9 mouse cellular contexts compared by ENCODE assay signal in the genomic region with DNA sequence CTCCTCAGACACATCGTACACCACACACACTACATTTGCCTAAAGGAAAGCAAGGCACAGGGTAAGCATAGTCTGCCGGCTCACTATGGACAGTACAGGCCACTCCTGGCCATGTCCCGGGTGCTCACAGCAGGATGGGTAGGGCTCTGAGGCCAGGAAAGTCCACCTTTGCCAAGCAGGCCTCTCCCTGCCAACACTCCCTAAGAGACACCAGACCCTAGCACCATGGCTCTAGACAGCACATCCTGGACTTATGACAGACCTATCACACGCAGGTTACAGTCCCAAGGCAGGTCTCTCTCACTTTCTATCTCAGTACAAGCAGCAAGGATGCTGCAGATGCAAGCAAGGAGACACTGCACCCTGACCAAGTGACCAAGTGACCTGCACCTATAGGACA. TPM values are rescaled to one million over a fixed set of nuclear protein-coding genes. Genes with fewer than 3 reads are reported as not detected.
DNase-seq lines count a peak whose midpoint lies in the region; ATAC-seq and TF ChIP-seq lines count a peak whose summit lies in the region.
"Had no signal": no experiment of that assay in that cellular context is flagged by ENCODE, and none has a peak within 500 bp of the region (broad histone marks: within the 10 kb centered on the region; RNA-seq: fewer than 3 reads in every experiment).

No protein-coding gene starts in this region.

- H3K79me2 ChIP-seq in heart, adult 2 months (replicated peaks; ENCODE audit: control insufficient read depth, insufficient read depth, low read length), result no peaks in the 10 kb centered on the region
- H3K79me2 ChIP-seq in CH12.LX (replicated peaks; ENCODE audit: control insufficient read depth, extremely low read depth, insufficient read depth, poor library complexity, severe bottlenecking), result peaks cover 14% of the 10 kb centered on the region

- TF ChIP-seq RAD21 in CH12.LX (IDR thresholded peaks at IDR 0.05; ENCODE audit: low read depth, low read length), result no peak

- no peaks in the 10 kb centered on the region for H3K27me3 ChIP-seq in heart, adult 2 months (ENCODE audit: control insufficient read depth, insufficient read depth, low read length)
- no peaks in the 10 kb centered on the region for H3K27me3 ChIP-seq in CH12.LX (replicated peaks)
- H3K27me3 ChIP-seq in forebrain, embryonic 15.5 days, result no peaks in the 10 kb centered on the region
- H3K27me3 ChIP-seq in liver, embryonic 14.5 days (ENCODE audit: control insufficient read depth, insufficient read depth, low read length), result no peaks in the 10 kb centered on the region

- peak overlapping the region; percentile 71; the same call in 1 of the 2 replicates for H3K4me2 ChIP-seq in CH12.LX (ENCODE audit: insufficient read depth, low read depth, poor library complexity, severe bottlenecking)
- H3K4me2 ChIP-seq in forebrain, embryonic 15.5 days (replicated peaks), result peak overlapping the region; percentile 93
- peak overlapping the region; percentile 85 for H3K4me2 ChIP-seq in liver, embryonic 14.5 days (ENCODE audit: low read depth)

- intact Hi-C loops in heart, adult 2 months (cut with DNase I), result no loop called here
- intact Hi-C loops in heart, postnatal 10 days (cut with DNase I), result no loop called here

- H3K9me3 ChIP-seq in CH12.LX (replicated peaks; ENCODE audit: low read length), result no peaks in the 10 kb centered on the region
- no peaks in the 10 kb centered on the region for H3K9me3 ChIP-seq in forebrain, embryonic 15.5 days
- no peaks in the 10 kb centered on the region for H3K9me3 ChIP-seq in liver, embryonic 14.5 days (ENCODE audit: control insufficient read depth, low read length)

- 76% methylated on average over 4 of the region's 4 CpGs for WGBS in heart, adult 2 months
- WGBS in forebrain, embryonic 15.5 days, result 96% methylated on average over 4 of the region's 4 CpGs
- WGBS in liver, embryonic 14.5 days (ENCODE audit: insufficient replicate concordance), result 86% methylated on average over 4 of the region's 4 CpGs

- in situ Hi-C loops in CH12.LX (cut with MboI; ENCODE audit: low pct_ligation_motif_present, low pct_unique_long_range_greater_than_20kb, low sequenced_read_pairs), result no loop called here

- no peak for TF ChIP-seq CTCF in heart, adult 2 months (IDR thresholded peaks at IDR 0.05)
- TF ChIP-seq CTCF in CH12.LX (conservative IDR thresholded peaks at IDR 0.05 in 1 of 2, IDR thresholded peaks at IDR 0.05 in 1 of 2; ENCODE audit: low read depth in 2 of 2, low read length in 2 of 2), result no peak
- TF ChIP-seq CTCF in liver, embryonic 14.5 days (IDR thresholded peaks at IDR 0.05; ENCODE audit: low read depth), result no peak

- H3K4me1 ChIP-seq in heart, adult 2 months (ENCODE audit: control insufficient read depth, insufficient read depth, low read length), result peaks cover 8% of the 10 kb centered on the region
- peaks cover 12 to 15% of the 10 kb centered on the region in 2 experiments for H3K4me1 ChIP-seq in CH12.LX (ENCODE audit: control insufficient read depth in 1 of 2, insufficient read depth in 2 of 2)
- H3K4me1 ChIP-seq in forebrain, embryonic 15.5 days, result peaks cover 22% of the 10 kb centered on the region
- peaks cover 13 to 15% of the 10 kb centered on the region in 2 experiments for H3K4me1 ChIP-seq in liver, embryonic 14.5 days (replicated peaks; ENCODE audit: control insufficient read depth in 2 of 2, insufficient read depth in 2 of 2, low read length in 1 of 2)

- no peak overlapping the region; the same call in 1 of the 2 replicates for H3K9ac ChIP-seq in heart, adult 2 months (ENCODE audit: low read depth, low read length)
- peak overlapping the region; percentile 83 for H3K9ac ChIP-seq in CH12.LX (ENCODE audit: insufficient read depth, low read depth)
- H3K9ac ChIP-seq in forebrain, embryonic 15.5 days (replicated peaks), result peak overlapping the region; percentile 78
- H3K9ac ChIP-seq in liver, embryonic 14.5 days (replicated peaks), result peak overlapping the region; percentile 74

- DNase-seq in heart, adult 2 months, result no peak
- no peak for DNase-seq in heart, postnatal 10 days
- DNase-seq in CH12.LX (ENCODE audit: extremely low read depth), result no peak
- no peak for DNase-seq in liver, embryonic 14.5 days (ENCODE audit: low read depth in 3 of 3, low spot score in 3 of 3)
- no peak for DNase-seq in adrenal gland, adult (ENCODE audit: inconsistent age in 2 of 2, low spot score in 1 of 2)
- DNase-seq in adrenal gland, postnatal 36 days, result no peak
- DNase-seq in embryo, embryonic 10 days (ENCODE audit: low spot score), result no peak
- DNase-seq: cerebellum, adult 8-10 months had no signal

- no peaks in the 10 kb centered on the region for H3K36me3 ChIP-seq in heart, adult 2 months (ENCODE audit: control insufficient read depth, insufficient read depth, low read length)
- peaks cover 59 to 83% of the 10 kb centered on the region in 2 experiments for H3K36me3 ChIP-seq in CH12.LX (replicated peaks in 1 of 2; ENCODE audit: control insufficient read depth in 1 of 2, insufficient read depth in 1 of 2, low read length in 1 of 2)
- peaks cover 34% of the 10 kb centered on the region for H3K36me3 ChIP-seq in forebrain, embryonic 15.5 days
- peaks cover 36% of the 10 kb centered on the region for H3K36me3 ChIP-seq in liver, embryonic 14.5 days (replicated peaks; ENCODE audit: control insufficient read depth, insufficient read depth, low read depth)

- ATAC-seq in forebrain, embryonic 15.5 days (replicated peaks), result no peak
- ATAC-seq in liver, embryonic 14.5 days (ENCODE audit: insufficient read depth), result no peak

- no peak for TF ChIP-seq EP300 in heart, adult 2 months (IDR thresholded peaks at IDR 0.05; ENCODE audit: insufficient read depth, low read depth, low read length)
- no peak for TF ChIP-seq EP300 in CH12.LX (IDR thresholded peaks at IDR 0.05; ENCODE audit: low read length)
- no peak for TF ChIP-seq EP300 in liver, embryonic 14.5 days (IDR thresholded peaks at IDR 0.05; ENCODE audit: low read depth)

- H3K27ac ChIP-seq in heart, adult 2 months, result no peak overlapping the region
- H3K27ac ChIP-seq in CH12.LX (ENCODE audit: insufficient read depth, low read depth), result no peak overlapping the region
- no peak overlapping the region for H3K27ac ChIP-seq in forebrain, embryonic 15.5 days (replicated peaks)
- peak overlapping the region; percentile 43 for H3K27ac ChIP-seq in liver, embryonic 14.5 days

- dilution Hi-C loops in CH12.LX (cut with MboI; ENCODE audit: extremely low pct_ligation_motif_present, extremely low pct_unique_long_range_greater_than_20kb, low sequenced_read_pairs), result no loop called here

- H3K4me3 ChIP-seq in heart, adult 2 months, result peak overlapping the region; percentile 23; the same call in 1 of the 2 replicates
- H3K4me3 ChIP-seq in CH12.LX (replicated peaks in 1 of 3; ENCODE audit: low read depth in 2 of 3, low read length in 2 of 3, poor library complexity in 1 of 3), result peak overlapping the region; percentile 71 to 93 (median 77)
- H3K4me3 ChIP-seq in forebrain, embryonic 15.5 days, result peak overlapping the region; percentile 84
- H3K4me3 ChIP-seq in liver, embryonic 14.5 days (ENCODE audit: insufficient read depth in 1 of 2, low read depth in 2 of 2, low read length in 2 of 2), result peak overlapping the region; percentile 70 to 75

- TF ChIP-seq POLR2A in heart, adult 2 months (IDR thresholded peaks at IDR 0.05; ENCODE audit: insufficient read depth, low read depth, low read length), result no peak
- TF ChIP-seq POLR2A in CH12.LX (IDR thresholded peaks at IDR 0.05; ENCODE audit: low read depth, low read length), result no peak

RNA-seq across cellular contexts. Expression of gene Rhot2, which starts 1.5 kb away (rescaled TPM):
- total RNA-seq in heart, adult 2 months (2021), result 100 to 1,000 TPM; 120 to 139 TPM
- polyA plus RNA-seq in heart, adult 2 months (2012; rRNA removed), result 209 and 257 TPM in 2 replicates
- total RNA-seq in heart, postnatal 10 days (2021), result 10 to 100 TPM; 80.4 to 86.5 TPM
- total RNA-seq in CH12.LX (2012; rRNA removed), result 16.2 and 26.1 TPM in 2 replicates
- total RNA-seq in CH12.LX (2014; rRNA removed), result 17.3 and 19.5 TPM in 2 replicates
- 33.8 and 51.5 TPM in 2 replicates for polyA plus RNA-seq in CH12.LX (2012; ENCODE audit: insufficient read length, low read depth)
- polyA plus RNA-seq in forebrain, embryonic 15.5 days (2015; fragmentation: Nextera tagmentation; extraction: Ambion mirVana), result 15.2 and 16.1 TPM in 2 replicates
- 33.3 and 34.7 TPM in 2 replicates for polyA plus RNA-seq in liver, embryonic 14.5 days (2012; rRNA removed)
- polyA plus RNA-seq in liver, embryonic 14.5 days (2014; fragmentation: Nextera tagmentation; extraction: Ambion mirVana), result 4.2 and 5.3 TPM in 2 replicates
- total RNA-seq in adrenal gland, postnatal 36 days (2021), result 100 to 1,000 TPM in 1 of 2 experiments, 10 to 100 TPM in 1; 97.2 to 104 TPM

RNA-seq across cellular contexts. Expression of gene Gm20683, which starts 1.6 kb away (rescaled TPM):
- 1 to 10 TPM; 2.4 to 2.9 TPM for total RNA-seq in heart, adult 2 months (2021)
- 13.9 and 21.6 TPM in 2 replicates for polyA plus RNA-seq in heart, adult 2 months (2012; rRNA removed)
- 1 to 10 TPM; 4.2 to 4.7 TPM for total RNA-seq in heart, postnatal 10 days (2021)
- total RNA-seq in CH12.LX (2012; rRNA removed) (3.1 and 3.8 TPM in 2 replicates), CH12.LX (2014; rRNA removed) (0.96 and 1.3 TPM in 2 replicates)
- polyA plus RNA-seq in CH12.LX (2012; ENCODE audit: insufficient read length, low read depth), result 1.4 and 4.8 TPM in 2 replicates
- polyA plus RNA-seq in forebrain, embryonic 15.5 days (2015; fragmentation: Nextera tagmentation; extraction: Ambion mirVana), result 8.3 and 10.1 TPM in 2 replicates
- 3.3 and 6.9 TPM in 2 replicates for polyA plus RNA-seq in liver, embryonic 14.5 days (2012; rRNA removed)
- polyA plus RNA-seq in liver, embryonic 14.5 days (2014; fragmentation: Nextera tagmentation; extraction: Ambion mirVana), result 0.43 TPM in 1 of 2 replicates, not detected in the other
- 10 to 100 TPM in 1 of 2 experiments, 1 to 10 TPM in 1; 9.5 to 13.3 TPM for total RNA-seq in adrenal gland, postnatal 36 days (2021)

RNA-seq across cellular contexts. Expression of gene Rhbdl1, which starts 6.0 kb away (rescaled TPM):
- under 1 TPM; 0.55 to 0.82 TPM for total RNA-seq in heart, adult 2 months (2021)
- polyA plus RNA-seq in heart, adult 2 months (2012; rRNA removed), result 3.8 and 4.9 TPM in 2 replicates
- 1 to 10 TPM; 2.2 to 2.6 TPM for total RNA-seq in heart, postnatal 10 days (2021)
- total RNA-seq in CH12.LX (2012; rRNA removed), result 1.9 and 2.4 TPM in 2 replicates
- not detected in 2 replicates for total RNA-seq in CH12.LX (2014; rRNA removed)
- 2.8 and 4.6 TPM in 2 replicates for polyA plus RNA-seq in CH12.LX (2012; ENCODE audit: insufficient read length, low read depth)
- polyA plus RNA-seq in forebrain, embryonic 15.5 days (2015; fragmentation: Nextera tagmentation; extraction: Ambion mirVana), result 29.1 and 30.8 TPM in 2 replicates
- 1.5 and 2.0 TPM in 2 replicates for polyA plus RNA-seq in liver, embryonic 14.5 days (2012; rRNA removed)
- polyA plus RNA-seq in liver, embryonic 14.5 days (2014; fragmentation: Nextera tagmentation; extraction: Ambion mirVana), result 0.35 and 0.58 TPM in 2 replicates
- 10 to 100 TPM; 17.4 to 20.3 TPM for total RNA-seq in adrenal gland, postnatal 36 days (2021)

RNA-seq across cellular contexts. Expression of gene Stub1, which starts 9.9 kb away (rescaled TPM):
- 100 to 1,000 TPM; 105 to 129 TPM for total RNA-seq in heart, adult 2 months (2021)
- 147 and 174 TPM in 2 replicates for polyA plus RNA-seq in heart, adult 2 months (2012; rRNA removed)
- 100 to 1,000 TPM; 123 to 132 TPM for total RNA-seq in heart, postnatal 10 days (2021)
- 98.3 and 107 TPM in 2 replicates for total RNA-seq in CH12.LX (2012; rRNA removed)
- total RNA-seq in CH12.LX (2014; rRNA removed), result 60.4 and 62.9 TPM in 2 replicates
- polyA plus RNA-seq in CH12.LX (2012; ENCODE audit: insufficient read length, low read depth), result 84.8 and 87.1 TPM in 2 replicates
- polyA plus RNA-seq in forebrain, embryonic 15.5 days (2015; fragmentation: Nextera tagmentation; extraction: Ambion mirVana), result 308 and 313 TPM in 2 replicates
- polyA plus RNA-seq in liver, embryonic 14.5 days (2012; rRNA removed), result 70.2 and 85.1 TPM in 2 replicates
- polyA plus RNA-seq in liver, embryonic 14.5 days (2014; fragmentation: Nextera tagmentation; extraction: Ambion mirVana), result 96.7 and 100 TPM in 2 replicates
- total RNA-seq in adrenal gland, postnatal 36 days (2021), result 100 to 1,000 TPM; 167 to 173 TPM

RNA-seq across cellular contexts. Expression of gene Jmjd8, which starts 14.5 kb away (rescaled TPM):
- 10 to 100 TPM; 32.7 to 36.9 TPM for total RNA-seq in heart, adult 2 months (2021)
- 47.2 and 48.9 TPM in 2 replicates for polyA plus RNA-seq in heart, adult 2 months (2012; rRNA removed)
- 10 to 100 TPM; 33.7 to 34.5 TPM for total RNA-seq in heart, postnatal 10 days (2021)
- total RNA-seq in CH12.LX (2012; rRNA removed), result 7.7 and 9.3 TPM in 2 replicates
- 4.8 and 6.1 TPM in 2 replicates for total RNA-seq in CH12.LX (2014; rRNA removed)
- polyA plus RNA-seq in CH12.LX (2012; ENCODE audit: insufficient read length, low read depth), result 8.3 and 8.5 TPM in 2 replicates
- polyA plus RNA-seq in forebrain, embryonic 15.5 days (2015; fragmentation: Nextera tagmentation; extraction: Ambion mirVana), result 65.9 and 67.0 TPM in 2 replicates
- 17.3 and 17.9 TPM in 2 replicates for polyA plus RNA-seq in liver, embryonic 14.5 days (2012; rRNA removed)
- polyA plus RNA-seq in liver, embryonic 14.5 days (2014; fragmentation: Nextera tagmentation; extraction: Ambion mirVana), result 13.7 and 16.2 TPM in 2 replicates
- 10 to 100 TPM; 87.8 to 93.9 TPM for total RNA-seq in adrenal gland, postnatal 36 days (2021)

Comparison
In these comparisons a context has a peak if more than half of its experiments do, and no peak if none do; other contexts are left out.
1. H3K4me3 ChIP-seq: peak in every context shown above with its lines; median percentile 84 in forebrain, embryonic 15.5 days; 77 in CH12.LX; 72 in liver, embryonic 14.5 days; 23 in heart, adult 2 months.
2. RNA of gene Rhbdl1, which starts 6.0 kb away (total RNA-seq): 17.4 to 20.3 TPM in adrenal gland, postnatal 36 days; 2.2 to 2.6 TPM in heart, postnatal 10 days, 1.9 to 2.4 TPM in CH12.LX and 0.55 to 0.82 TPM in heart, adult 2 months; every median in the first group is over 4 times any median in the second.
3. Peak in every context shown above with its lines, with median percentiles within 50 percentile points of each other: H3K4me2 ChIP-seq.